Mouse (Mus musculus) thymus, postnatal 0 days (tissue): ENCODE results near the gene Mas1. TPM values are rescaled to one million over a fixed set of nuclear protein-coding genes. Genes with fewer than 3 reads are reported as not detected.

Experiments used
- microRNA-seq: library from miRNA; unstranded; fragments of <30 nt; microRNA quantifications from one replicate; pipeline ENCODE4, GENCODE M21; 2016; ENCODE audit warnings: borderline number of aligned reads
- polyA plus RNA-seq: library from polyadenylated mRNA; unstranded; fragments of >200 nt; fragmentation: Nextera tagmentation; extraction: Ambion mirVana; gene quantifications from 2 replicates; pipeline ENCODE4 v1.2.1, GENCODE M21; 2015

Gene Mas1
- polyA plus RNA-seq, 1 experiment from 2014 or later: 0.10 TPM

Small RNA genes lying within 50 kb of the gene (microRNA-seq; reads per million reads assigned to microRNA genes)
- not detected for gene Gm24085

Other genes starting within 250 kb of the Mas1 start
- gene Slc22a1, start 192.3 kb downstream of the Mas1 start, polyA plus RNA-seq: 0.08 and 0.49 TPM in 2 replicates
- 8.9 and 9.7 TPM in 2 replicates for gene Igf2r, start 98.5 kb downstream of the Mas1 start, polyA plus RNA-seq
- not detected in 2 replicates for gene Mrgprh, start 7.9 kb upstream of the Mas1 start, polyA plus RNA-seq
- 1.7 and 2.0 TPM in 2 replicates for gene Pnldc1, start 42.1 kb upstream of the Mas1 start, polyA plus RNA-seq
- 409 and 414 TPM in 2 replicates for gene Tcp1, start 47.6 kb upstream of the Mas1 start, polyA plus RNA-seq
- 218 and 237 TPM in 2 replicates for gene Mrpl18, start 48.2 kb upstream of the Mas1 start, polyA plus RNA-seq
- 0.59 and 0.81 TPM in 2 replicates for gene Acat3, start 72.5 kb upstream of the Mas1 start, polyA plus RNA-seq
- gene Acat2, start 92.6 kb upstream of the Mas1 start, polyA plus RNA-seq: 67.7 and 69.2 TPM in 2 replicates
- 185 and 210 TPM in 2 replicates for gene Wtap, start 126.0 kb upstream of the Mas1 start, polyA plus RNA-seq
- 133 and 143 TPM in 2 replicates for gene Sod2, start 138.7 kb upstream of the Mas1 start, polyA plus RNA-seq
- 0.16 TPM in 1 of 2 replicates, not detected in the other for gene Gpr31b, start 184.2 kb upstream of the Mas1 start, polyA plus RNA-seq
- gene Tcp10b, start 193.0 kb upstream of the Mas1 start, polyA plus RNA-seq: 0.21 TPM in 1 of 2 replicates, not detected in the other